Mouse (Mus musculus): ENCODE data around the gene Fbxl3. TPM values are rescaled to one million over a fixed set of nuclear protein-coding genes. Genes with fewer than 3 reads are reported as not detected.
A peak's percentile ranks its signal among the peaks of the same experiment; 100 is the strongest.

Fbxl3 gene
- total RNA-seq, 1 experiment from 2014 or later = 86.4 TPM

GRCm38 (mm10) chr14:103085840-103086533, 13.4 kb downstream of the Fbxl3 start:
- DNase-seq = no peak

GRCm38 (mm10) chr14:103079209-103079977, 20.0 kb downstream of the Fbxl3 start:
- no peak for DNase-seq

- no peak for DNase-seq
Measured at GRCm38 (mm10) chr14:103078006-103078912, 21.1 kb downstream of the Fbxl3 start.

GRCm38 (mm10) chr14:103077272-103078005, 21.9 kb downstream of the Fbxl3 start:
- no peak for DNase-seq

- DNase-seq = no peak
Measured at GRCm38 (mm10) chr14:103075166-103075565, 24.2 kb downstream of the Fbxl3 start.

- no peak for DNase-seq
Measured at GRCm38 (mm10) chr14:103073825-103074224, 25.5 kb downstream of the Fbxl3 start.

- no peak for DNase-seq
Measured at GRCm38 (mm10) chr14:103072731-103073130, 26.6 kb downstream of the Fbxl3 start.

GRCm38 (mm10) chr14:103071471-103071870, 27.9 kb downstream of the Fbxl3 start:
- no peak for DNase-seq

GRCm38 (mm10) chr14:103070790-103071189, 28.6 kb downstream of the Fbxl3 start:
- DNase-seq = no peak

- peak; percentile 97 for DNase-seq
Measured at GRCm38 (mm10) chr14:103069864-103070611, 29.3 kb downstream of the Fbxl3 start, which contains the start of gene Cln5. TSS of gene Cln5 (plus strand) at chr14:103070216.

- no peak for DNase-seq
Measured at GRCm38 (mm10) chr14:103069465-103069863, 29.9 kb downstream of the Fbxl3 start.

- DNase-seq = peak; percentile 71
Measured at GRCm38 (mm10) chr14:103065294-103066167, 33.8 kb downstream of the Fbxl3 start.

- DNase-seq = no peak
Measured at GRCm38 (mm10) chr14:103059495-103059894, 39.9 kb downstream of the Fbxl3 start.

- DNase-seq = no peak
Measured at GRCm38 (mm10) chr14:103058998-103059397, 40.4 kb downstream of the Fbxl3 start.

- no peak for DNase-seq
Measured at GRCm38 (mm10) chr14:103056601-103057000, 42.8 kb downstream of the Fbxl3 start.

GRCm38 (mm10) chr14:103054731-103055130, 44.6 kb downstream of the Fbxl3 start:
- DNase-seq = no peak

- peak; percentile 86 for DNase-seq
Measured at GRCm38 (mm10) chr14:103051159-103051769, 48.1 kb downstream of the Fbxl3 start.

- DNase-seq = no peak
Measured at GRCm38 (mm10) chr14:103048292-103049086, 50.9 kb downstream of the Fbxl3 start.

- no peak for DNase-seq
Measured at GRCm38 (mm10) chr14:103046677-103047076, 52.7 kb downstream of the Fbxl3 start, which contains the start of gene Acod1. TSS of gene Acod1 (plus strand) at chr14:103046977.
